11 mouse cellular contexts compared by ENCODE assay signal in genomic region chr19:58043550-58043949, GRCm38 (mm10).
DNase-seq lines count a peak whose midpoint lies in the region; ATAC-seq and TF ChIP-seq lines count a peak whose summit lies in the region.
"Had no signal": no experiment of that assay in that cellular context is flagged by ENCODE, and none has a peak within 500 bp of the region (broad histone marks: within the 10 kb centered on the region; RNA-seq: fewer than 3 reads in every experiment).

No protein-coding gene starts in this region.

- 28% methylated on average over 4 of the region's 4 CpGs for WGBS in embryonic facial prominence, embryonic 14.5 days
- 68% methylated on average over 4 of the region's 4 CpGs for WGBS in liver, embryonic 14.5 days (ENCODE audit: insufficient replicate concordance)
- 75% methylated on average over 4 of the region's 4 CpGs for WGBS in hindbrain, embryonic 10.5 days

- intact Hi-C loops in left cerebral cortex, postnatal 14 days (cut with DNase I), result no loop called here

- no peaks in the 10 kb centered on the region for H3K9me3 ChIP-seq in embryonic facial prominence, embryonic 14.5 days (ENCODE audit: control insufficient read depth, low read length)
- H3K9me3 ChIP-seq in liver, embryonic 14.5 days (ENCODE audit: control insufficient read depth, low read length), result no peaks in the 10 kb centered on the region
- H3K9me3 ChIP-seq in hindbrain, embryonic 10.5 days, result no peaks in the 10 kb centered on the region

- no peak for TF ChIP-seq EP300 in liver, embryonic 14.5 days (IDR thresholded peaks at IDR 0.05; ENCODE audit: low read depth)

- DNase-seq in layer of hippocampus, adult 2 months (ENCODE audit: low spot score in 2 of 2), result no peak
- DNase-seq in layer of hippocampus, adult 8-10 months (ENCODE audit: low spot score in 2 of 2), result no peak
- DNase-seq in MN1 (ENCODE audit: low spot score), result peak; percentile 9
- peak; percentile 49 for DNase-seq in embryonic facial prominence, embryonic 14.5 days (ENCODE audit: low spot score)
- peak in 2 of 3 experiments; percentile 16 to 30 for DNase-seq in liver, embryonic 14.5 days (ENCODE audit: low read depth in 3 of 3, low spot score in 3 of 3)
- no peak for DNase-seq in left cerebral cortex, postnatal 14 days (ENCODE audit: low spot score in 2 of 2)
- no peak for DNase-seq in adrenal gland, postnatal 10 days
- no peak for DNase-seq in hindbrain, embryonic 10.5 days (ENCODE audit: low spot score)
- DNase-seq: adrenal gland, postnatal 14 days had no signal

- H3K27me3 ChIP-seq in embryonic facial prominence, embryonic 14.5 days (replicated peaks; ENCODE audit: control insufficient read depth, insufficient read depth, low read length), result no peaks in the 10 kb centered on the region
- no peaks in the 10 kb centered on the region for H3K27me3 ChIP-seq in liver, embryonic 14.5 days (ENCODE audit: control insufficient read depth, insufficient read depth, low read length)
- H3K27me3 ChIP-seq in hindbrain, embryonic 10.5 days (ENCODE audit: insufficient read depth, poor library complexity, severe bottlenecking), result no peaks in the 10 kb centered on the region
- H3K27me3 ChIP-seq: CH12.LX had no signal

- H3K9ac ChIP-seq in embryonic facial prominence, embryonic 14.5 days (ENCODE audit: low read depth, low read length), result no peak overlapping the region
- H3K9ac ChIP-seq in liver, embryonic 14.5 days (replicated peaks), result no peak overlapping the region

- TF ChIP-seq CTCF in layer of hippocampus, adult 2 months (conservative IDR thresholded peaks at IDR 0.05), result no peak
- TF ChIP-seq CTCF in liver, embryonic 14.5 days (IDR thresholded peaks at IDR 0.05; ENCODE audit: low read depth), result no peak

- H3K27ac ChIP-seq in layer of hippocampus, adult 2 months, result peak overlapping the region; percentile 7; the same call in 1 of the 2 replicates
- no peak overlapping the region; the same call in 1 of the 2 replicates for H3K27ac ChIP-seq in embryonic facial prominence, embryonic 14.5 days (replicated peaks; ENCODE audit: low read depth, low read length)
- H3K27ac ChIP-seq in liver, embryonic 14.5 days, result no peak overlapping the region
- H3K27ac ChIP-seq in hindbrain, embryonic 10.5 days, result no peak overlapping the region

- no peak overlapping the region for H3K4me3 ChIP-seq in layer of hippocampus, adult 2 months
- no peak overlapping the region for H3K4me3 ChIP-seq in embryonic facial prominence, embryonic 14.5 days (ENCODE audit: low read depth, low read length)
- no peak overlapping the region for H3K4me3 ChIP-seq in liver, embryonic 14.5 days (ENCODE audit: insufficient read depth in 1 of 2, low read depth in 2 of 2, low read length in 2 of 2)
- H3K4me3 ChIP-seq in hindbrain, embryonic 10.5 days, result no peak overlapping the region

- 0 out of 2 replicates have a peak, but pooled peaks have one; percentile 30 for ATAC-seq in embryonic facial prominence, embryonic 14.5 days (ENCODE audit: low read depth)
- peak; percentile 57 for ATAC-seq in liver, embryonic 14.5 days (ENCODE audit: insufficient read depth)
- ATAC-seq: hindbrain, embryonic 16.5 days had no signal

- H3K4me1 ChIP-seq in embryonic facial prominence, embryonic 14.5 days (ENCODE audit: control insufficient read depth, insufficient read depth, low read length), result peaks cover 9% of the 10 kb centered on the region; the same call in 1 of the 2 replicates
- H3K4me1 ChIP-seq in liver, embryonic 14.5 days (replicated peaks; ENCODE audit: control insufficient read depth in 2 of 2, insufficient read depth in 2 of 2, low read length in 1 of 2), result peaks cover 0 to 6% of the 10 kb centered on the region in 2 experiments; a peak in 2 of 4 replicates
- H3K4me1 ChIP-seq in hindbrain, embryonic 10.5 days (replicated peaks), result no peaks in the 10 kb centered on the region

- 0 out of 2 replicates have a peak, but pooled peaks cover 3% of the 10 kb centered on the region for H3K36me3 ChIP-seq in embryonic facial prominence, embryonic 14.5 days (ENCODE audit: control insufficient read depth, insufficient read depth, low read length)
- H3K36me3 ChIP-seq in liver, embryonic 14.5 days (replicated peaks; ENCODE audit: control insufficient read depth, insufficient read depth, low read depth), result no peaks in the 10 kb centered on the region
- 0 out of 2 replicates have a peak, but pooled peaks cover 4% of the 10 kb centered on the region for H3K36me3 ChIP-seq in hindbrain, embryonic 10.5 days

- no peak overlapping the region for H3K4me2 ChIP-seq in embryonic facial prominence, embryonic 14.5 days (ENCODE audit: low read depth, low read length)
- H3K4me2 ChIP-seq in liver, embryonic 14.5 days (ENCODE audit: low read depth), result peak overlapping the region; percentile 24; the same call in 1 of the 2 replicates

Comparison
In these comparisons a context has a peak if more than half of its experiments do, and no peak if none do; other contexts are left out.
1. DNase-seq: peak in MN1 (single experiment), embryonic facial prominence, embryonic 14.5 days (single experiment) and liver, embryonic 14.5 days (2 of 3); none in layer of hippocampus, adult 2 months (0 of 2), layer of hippocampus, adult 8-10 months (0 of 2), left cerebral cortex, postnatal 14 days (0 of 2), adrenal gland, postnatal 10 days (single experiment) and hindbrain, embryonic 10.5 days (single experiment).